Mouse (Mus musculus): ENCODE results near the gene Sbno2. TPM values are rescaled to one million over a fixed set of nuclear protein-coding genes. Genes with fewer than 3 reads are reported as not detected.

The Sbno2 gene
- total RNA-seq, 2 experiments from 2014 or later = 11.0 to 11.6 TPM

DNA sequence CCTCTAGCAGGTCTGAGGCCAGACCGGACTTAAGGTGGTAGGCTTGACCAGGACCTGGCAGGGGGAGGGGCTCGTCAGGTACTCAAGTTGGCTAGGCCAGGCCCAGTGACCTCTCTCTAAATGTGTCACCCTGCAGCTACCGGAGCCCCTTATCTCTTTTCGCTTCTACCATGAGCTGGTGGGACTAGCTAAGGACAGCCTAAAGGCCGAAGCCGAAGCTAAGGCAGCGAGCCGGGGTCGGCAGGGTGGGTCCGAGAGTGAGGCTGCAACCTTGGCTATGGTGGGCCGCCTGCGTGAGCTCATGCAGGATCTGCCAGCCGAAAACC, 76.9 kb downstream of the Sbno2 start:
- no peak for DNase-seq (ENCODE audit: low spot score)
- intact Hi-C loops (cut with DNase I) = no loop called here

DNA sequence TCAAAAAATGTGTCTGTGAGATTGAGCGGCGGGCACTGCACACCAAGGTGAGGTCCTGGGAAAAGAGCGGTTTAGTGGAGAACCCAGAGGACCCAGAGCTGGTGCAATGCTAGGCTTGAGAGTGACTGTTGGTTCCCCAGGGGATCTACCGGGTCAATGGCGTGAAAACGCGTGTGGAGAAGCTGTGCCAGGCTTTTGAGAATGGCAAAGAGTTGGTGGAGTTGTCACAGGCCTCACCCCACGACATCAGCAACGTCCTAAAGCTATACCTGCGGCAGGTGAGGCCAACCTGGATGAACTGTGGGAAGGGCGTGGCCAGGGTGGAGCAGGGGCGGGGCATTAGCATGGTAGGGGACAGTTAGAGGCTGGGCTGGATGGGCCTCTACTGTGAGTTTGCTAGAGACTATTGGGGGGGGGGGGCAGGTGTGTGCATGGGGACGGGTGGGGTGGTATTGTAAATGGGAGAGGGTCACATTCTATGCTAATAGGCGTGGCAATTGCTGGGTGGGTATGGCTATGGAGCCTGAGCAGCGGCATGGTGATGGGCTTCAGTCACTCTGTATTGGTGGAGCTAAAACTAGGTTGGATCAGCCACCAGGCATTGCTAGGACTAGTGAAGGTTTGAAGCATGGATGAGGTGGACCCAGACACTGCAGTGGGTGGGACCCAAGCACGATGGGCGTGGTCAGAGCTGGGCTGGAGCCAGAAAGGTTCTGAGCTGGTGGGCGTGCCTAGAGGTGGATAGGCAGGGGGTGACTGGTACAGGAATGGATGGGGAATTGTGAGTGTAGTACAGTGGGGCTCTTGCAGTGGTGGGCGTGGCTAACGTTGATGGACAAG, 77.5 kb downstream of the Sbno2 start:
- DNase-seq (ENCODE audit: low spot score) = no peak
- intact Hi-C loops (cut with DNase I) = no loop called here

GRCm38 (mm10) chr10:80025889-80026288, 79.5 kb downstream of the Sbno2 start:
- intact Hi-C loops (cut with DNase I) = no loop called here
- no peak for DNase-seq (ENCODE audit: low spot score)

- DNase-seq (ENCODE audit: low spot score) = no peak
- intact Hi-C loops (cut with DNase I) = no loop called here
Measured at GRCm38 (mm10) chr10:80025463-80025862, 79.9 kb downstream of the Sbno2 start.

GRCm38 (mm10) chr10:80025044-80025347, 80.4 kb downstream of the Sbno2 start:
- DNase-seq (ENCODE audit: low spot score) = no peak

DNA sequence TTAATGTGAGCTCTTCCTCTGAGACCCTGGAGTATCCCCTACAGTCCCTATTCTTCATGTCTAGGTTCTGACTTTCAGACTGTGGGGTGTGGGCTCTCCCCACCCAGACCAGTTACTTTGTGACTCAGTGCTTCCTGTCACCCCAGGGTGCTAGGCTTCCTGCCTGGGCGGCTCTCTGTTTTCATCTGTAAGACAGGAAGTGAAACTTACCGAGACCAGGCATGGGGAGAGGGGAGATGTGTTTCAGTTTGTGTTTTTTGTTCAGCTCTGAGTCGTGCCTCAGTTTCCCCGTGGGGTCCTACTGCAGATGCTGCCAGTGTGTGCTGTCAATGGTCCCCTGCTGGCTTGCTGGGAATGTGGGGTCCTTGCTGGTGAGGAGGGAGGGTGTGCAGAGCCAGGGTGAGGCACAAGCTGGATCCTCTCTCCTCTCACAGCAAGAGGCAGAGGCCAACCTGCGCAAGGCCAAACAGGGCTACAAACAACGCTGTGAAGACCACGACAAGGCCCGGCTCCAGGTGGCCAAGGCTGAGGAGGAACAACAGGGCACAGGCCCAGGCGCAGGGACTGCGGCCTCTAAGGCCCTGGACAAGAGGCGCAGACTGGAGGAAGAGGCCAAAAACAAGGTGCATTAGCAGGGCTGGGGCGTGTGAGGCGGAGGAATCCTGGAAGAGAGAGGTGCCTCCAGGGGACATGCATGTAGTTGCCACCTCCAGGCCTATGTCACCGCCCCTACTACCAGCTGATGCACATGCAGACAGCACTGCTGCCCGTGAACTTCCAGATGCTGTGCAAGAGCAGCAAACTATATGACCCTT, 80.9 kb downstream of the Sbno2 start:
- DNase-seq (ENCODE audit: low spot score) = no peak
- intact Hi-C loops (cut with DNase I) = no loop called here

More at GRCm38 (mm10) chr10:80025044-80025347, 80.4 kb downstream of the Sbno2 start:
- intact Hi-C loops (cut with DNase I) = no loop called here

GRCm38 (mm10) chr10:80023758-80024157, 81.6 kb downstream of the Sbno2 start:
- intact Hi-C loops (cut with DNase I) = no loop called here
- DNase-seq (ENCODE audit: low spot score) = no peak

DNA sequence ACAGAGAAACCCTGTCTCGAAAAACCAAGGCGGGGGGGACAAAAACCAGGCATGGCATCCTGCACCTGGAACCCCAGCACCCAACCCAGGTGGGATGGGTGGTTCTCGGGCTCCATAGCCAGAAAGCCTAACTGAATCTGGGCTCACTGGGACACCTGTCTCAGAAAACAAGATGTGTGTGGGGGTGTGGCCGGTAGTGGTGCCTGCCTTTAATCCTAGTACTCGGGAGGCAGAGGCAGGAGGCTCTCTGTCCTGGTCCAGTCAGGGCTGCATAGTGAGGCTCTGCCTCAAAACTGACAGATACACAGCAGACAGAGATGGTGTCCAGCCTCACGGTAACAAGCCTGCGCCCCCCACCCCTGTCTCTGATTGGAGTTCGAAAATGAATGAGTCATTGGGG, 82.6 kb downstream of the Sbno2 start:
- no peak for DNase-seq (ENCODE audit: low spot score)
- intact Hi-C loops (cut with DNase I) = no loop called here

DNA sequence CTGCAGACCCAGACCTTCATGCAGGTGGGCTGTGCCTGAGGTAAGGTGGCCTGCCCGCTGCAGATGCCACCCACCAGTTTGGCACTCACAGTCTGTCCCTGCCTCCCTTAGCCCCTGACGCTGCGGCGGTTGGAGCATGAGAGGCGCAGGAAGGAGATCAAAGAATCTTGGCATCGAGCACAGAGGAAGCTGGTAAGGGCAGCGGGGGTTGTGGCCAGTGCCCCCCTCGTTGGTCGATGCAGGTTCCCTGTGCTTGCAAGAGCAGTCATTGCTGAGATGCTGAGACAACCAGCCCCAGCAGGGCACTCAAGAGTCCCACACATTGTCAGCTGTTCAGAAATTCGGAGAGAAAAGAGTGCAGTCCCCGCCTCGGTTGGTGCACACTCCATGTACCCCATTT, 83.2 kb downstream of the Sbno2 start:
- intact Hi-C loops (cut with DNase I) = no loop called here
- no peak for DNase-seq (ENCODE audit: low spot score)

GRCm38 (mm10) chr10:80021320-80021641, 84.1 kb downstream of the Sbno2 start:
- intact Hi-C loops (cut with DNase I) = no loop called here
- no peak for DNase-seq (ENCODE audit: low spot score)

DNA sequence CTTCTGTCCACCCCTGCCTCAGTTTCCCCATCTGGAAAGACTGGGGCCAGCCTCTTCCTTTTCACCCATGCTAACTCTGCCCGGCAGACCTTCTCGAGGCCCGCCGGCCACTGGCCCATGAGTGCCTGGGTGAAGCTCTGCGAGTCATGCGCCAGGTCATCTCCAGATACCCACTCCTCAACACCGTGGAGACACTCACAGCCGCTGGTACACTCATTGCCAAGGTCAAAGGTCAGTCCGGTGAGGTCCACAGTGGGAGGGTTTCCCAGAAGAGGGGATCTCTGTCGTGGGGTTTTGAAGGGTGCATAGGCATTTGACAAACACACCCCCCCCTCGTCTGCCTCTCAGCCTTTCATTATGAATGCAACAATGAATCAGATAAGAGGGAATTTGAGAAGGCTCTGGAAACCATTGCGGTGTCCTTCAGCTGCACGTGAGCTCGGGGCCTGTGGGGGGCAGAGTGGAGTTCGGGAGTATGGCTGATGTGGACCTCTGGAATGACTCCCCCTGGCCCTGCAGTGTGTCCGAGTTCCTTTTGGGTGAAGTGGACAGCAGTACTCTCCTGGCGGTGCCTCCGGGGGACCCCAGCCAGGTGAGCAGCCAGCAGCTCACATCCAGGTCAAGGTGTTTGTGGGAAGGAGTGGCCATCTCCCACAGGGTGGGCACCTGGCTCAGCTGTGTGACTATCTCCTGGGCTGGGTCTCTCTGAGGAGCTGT, 84.6 kb downstream of the Sbno2 start:
- no peak for DNase-seq (ENCODE audit: low spot score)
- intact Hi-C loops (cut with DNase I) = no loop called here

DNA sequence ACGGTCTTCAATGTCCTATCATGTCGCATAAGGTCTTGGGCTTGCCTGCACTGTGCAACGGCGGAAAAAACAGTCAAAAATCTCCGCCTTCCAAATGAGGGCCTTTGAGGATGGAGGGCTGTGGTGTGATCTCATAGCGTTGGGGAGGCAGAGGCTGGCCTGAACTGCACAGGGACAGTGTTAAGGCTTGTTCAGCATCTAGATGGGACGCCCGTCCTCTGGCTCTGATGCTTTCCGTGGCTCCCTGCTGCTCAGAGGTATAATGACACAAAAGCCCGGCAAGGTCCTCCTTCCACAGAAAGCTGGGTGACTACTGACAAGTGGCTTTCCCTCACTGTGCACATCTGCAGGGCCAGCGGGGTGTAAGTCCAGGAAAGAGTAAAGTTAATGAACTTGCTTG, 85.2 kb downstream of the Sbno2 start:
- intact Hi-C loops (cut with DNase I) = no loop called here
- DNase-seq (ENCODE audit: low spot score) = no peak

DNA sequence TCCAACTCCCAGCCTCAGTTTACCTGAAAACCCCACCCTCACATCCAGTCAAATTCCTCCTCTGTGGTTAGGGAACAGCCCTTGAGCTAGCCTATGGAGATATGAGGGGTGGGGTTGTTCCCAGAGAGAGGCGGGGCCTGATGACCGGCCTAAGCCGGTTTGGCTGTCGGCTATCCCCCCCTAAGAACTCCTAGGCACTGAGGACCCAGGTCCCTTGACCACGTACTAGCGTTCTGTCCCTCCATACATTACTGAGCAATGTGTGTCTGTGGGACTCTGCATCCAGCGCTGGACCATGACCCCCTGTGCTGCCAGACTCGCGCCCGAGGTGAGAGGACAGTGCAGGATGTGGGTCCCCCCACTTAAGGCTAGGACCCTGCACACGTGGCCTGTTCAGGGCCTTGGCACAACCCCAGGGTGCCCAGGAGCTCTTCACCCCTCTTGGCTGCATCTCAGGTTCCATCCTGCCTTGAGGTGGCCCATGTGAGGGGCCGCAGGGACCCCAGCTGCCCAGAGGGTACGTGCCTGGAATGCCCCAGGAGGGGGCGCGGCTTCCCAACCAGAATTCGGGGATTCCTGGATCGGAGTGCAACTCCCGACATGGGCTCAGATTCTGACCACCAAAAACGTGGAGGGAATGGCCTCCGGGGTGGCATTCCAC, 85.8 kb downstream of the Sbno2 start:
- no peak for DNase-seq (ENCODE audit: low spot score)
- intact Hi-C loops (cut with DNase I) = loop anchor here (2.0 kb wide), 1 partner anchor 13 kb away; no protein-coding TSS in a partner anchor

DNA sequence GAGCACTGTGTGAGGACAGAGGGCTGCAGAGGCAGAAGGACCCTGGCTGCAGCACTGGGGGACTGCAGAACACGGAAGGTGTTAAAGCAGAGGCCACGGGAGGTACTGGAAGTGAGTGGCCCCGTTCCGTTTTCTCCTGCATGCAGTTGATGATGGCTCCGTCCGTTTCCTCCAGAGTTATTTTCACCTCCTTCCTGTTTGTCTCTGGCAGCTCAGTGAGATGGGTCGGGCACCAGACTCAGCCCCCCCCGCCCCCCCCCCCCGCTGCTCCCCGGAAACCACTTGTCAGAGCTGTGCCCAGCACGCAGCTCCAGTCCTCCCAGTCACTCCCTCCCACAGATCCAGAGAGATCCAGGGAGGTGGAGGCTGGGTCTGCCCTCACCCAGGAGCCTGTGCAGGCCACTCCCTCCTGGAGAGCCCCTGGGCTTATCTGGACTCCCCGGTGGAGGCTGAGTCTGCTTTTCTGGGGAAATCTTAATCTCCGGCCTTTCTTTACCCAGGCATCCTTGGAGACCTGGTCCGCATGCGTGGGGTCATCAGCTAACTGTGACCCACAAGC, 86.6 kb downstream of the Sbno2 start:
- no peak for DNase-seq (ENCODE audit: low spot score)
- intact Hi-C loops (cut with DNase I) = loop anchor here (2.0 kb wide), 1 partner anchor 14 kb away; no protein-coding TSS in a partner anchor

- intact Hi-C loops (cut with DNase I) = loop anchor here (2.0 kb wide), 1 partner anchor 15 kb away; no protein-coding TSS in a partner anchor
- no peak for DNase-seq (ENCODE audit: low spot score)
Measured at GRCm38 (mm10) chr10:80017771-80018170, 87.6 kb downstream of the Sbno2 start.

DNA sequence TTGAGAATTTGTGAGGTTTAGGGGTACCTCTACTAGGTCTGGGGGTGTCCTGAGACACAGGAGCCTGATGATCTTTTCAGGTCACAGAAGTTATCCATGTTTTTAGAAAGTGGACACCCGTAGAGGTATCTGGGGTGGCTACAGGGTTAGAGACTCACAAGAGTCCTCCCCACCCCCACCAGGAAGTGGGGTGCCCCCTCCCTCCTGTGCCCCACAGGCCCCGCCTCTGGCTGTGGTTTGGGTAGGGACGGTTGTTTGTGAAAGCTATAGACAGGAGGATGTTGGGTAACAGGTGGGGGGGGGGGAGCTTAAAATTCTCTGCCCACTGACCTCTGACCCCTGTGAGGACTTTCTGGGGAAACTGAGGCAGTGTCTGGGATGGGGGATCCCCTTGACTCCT, 88.0 kb downstream of the Sbno2 start:
- DNase-seq (ENCODE audit: low spot score) = peak; percentile 54
- intact Hi-C loops (cut with DNase I) = no loop called here

DNA sequence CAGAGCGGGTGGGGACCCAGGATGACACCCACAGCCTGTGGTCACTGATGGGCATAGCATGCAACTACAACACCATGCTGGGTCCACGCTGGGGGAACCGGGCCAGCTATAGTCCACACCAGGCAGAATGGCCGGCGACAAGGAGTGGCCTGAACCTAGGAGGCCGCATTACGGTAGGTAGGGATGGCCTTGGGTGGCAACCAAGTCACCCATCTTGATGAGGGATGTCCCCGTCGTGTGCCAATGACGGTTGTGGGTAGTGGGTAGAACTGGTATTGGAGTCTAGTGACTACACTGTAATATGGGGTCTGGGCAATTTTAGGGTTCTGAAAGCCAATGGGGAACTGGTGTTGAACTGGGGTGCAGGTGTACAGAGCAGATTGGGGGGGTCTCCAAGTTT, 88.4 kb downstream of the Sbno2 start:
- no peak for DNase-seq (ENCODE audit: low spot score)
- intact Hi-C loops (cut with DNase I) = no loop called here

GRCm38 (mm10) chr10:80016511-80016910, 88.9 kb downstream of the Sbno2 start, which contains the start of gene Arhgap45:
TSS of gene Arhgap45 (plus strand) at chr10:80016653.
- intact Hi-C loops (cut with DNase I) = no loop called here

GRCm38 (mm10) chr10:80015583-80015982, 89.8 kb downstream of the Sbno2 start:
- DNase-seq (ENCODE audit: low spot score) = no peak
- intact Hi-C loops (cut with DNase I) = no loop called here

More at GRCm38 (mm10) chr10:80016511-80016910, 88.9 kb downstream of the Sbno2 start, which contains the start of gene Arhgap45:
- no peak for DNase-seq (ENCODE audit: low spot score)
